Mouse (Mus musculus) testis, adult 2 months (tissue): ENCODE results near the gene Ppp4r3a.

ENCODE experiments used
- CTCF ChIP-seq: fragments of 200-500 bp; IDR thresholded peaks from 2 replicates; pipeline ENCODE4 v1.5.1; 2012; ENCODE audit warnings: low read depth, mild to moderate bottlenecking, inconsistent platforms, low read length, moderate library complexity; ENCODE audit not compliant: control insufficient read depth, insufficient read depth, insufficient replicate concordance
- POLR2A ChIP-seq: fragments of 200-500 bp; IDR thresholded peaks from 2 replicates; pipeline ENCODE4 v1.6.1; 2012; ENCODE audit warnings: low read depth, mild to moderate bottlenecking, inconsistent platforms, low read length, moderate library complexity; ENCODE audit not compliant: control insufficient read depth

DNA sequence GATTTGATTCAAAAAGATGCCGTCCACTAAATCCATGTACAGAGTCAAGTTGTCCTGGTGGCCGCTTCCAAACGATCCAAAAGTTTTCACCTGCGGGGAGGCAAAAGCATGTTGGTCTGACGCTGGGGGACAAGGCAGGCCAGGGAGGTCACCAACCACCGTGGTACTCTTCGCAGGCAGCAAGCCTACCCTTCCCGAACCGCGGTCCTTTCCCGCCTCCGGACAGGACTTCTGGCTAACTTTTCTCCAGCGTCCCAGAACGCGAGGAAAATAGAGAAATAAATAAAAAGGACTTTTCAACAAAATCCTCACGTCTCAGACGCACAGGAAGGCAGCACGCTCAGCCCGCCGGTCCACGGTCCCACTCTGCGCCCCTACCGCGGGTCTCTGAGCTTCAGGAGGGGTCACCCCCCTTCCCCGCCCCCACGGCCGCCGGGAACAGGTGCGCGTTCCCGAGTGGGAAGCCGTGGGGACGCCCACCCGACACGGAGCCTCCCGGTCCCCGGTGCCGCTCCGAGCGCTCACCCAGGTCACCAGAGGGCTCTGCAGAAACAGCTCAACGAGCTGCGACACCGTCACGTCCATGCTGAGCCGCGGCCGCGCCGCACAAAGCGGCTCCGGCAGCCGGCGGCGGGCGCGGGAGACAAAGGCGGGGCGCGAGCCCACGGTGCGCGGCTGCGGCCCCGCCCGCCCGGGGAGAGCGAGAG is 55.1 kb downstream of the Ppp4r3a start:
- TF ChIP-seq CTCF (no peak), POLR2A (0 out of 2 replicates have a peak, but pooled peaks have one; percentile 9)
